Mouse (Mus musculus) gonadal fat pad, adult 2 months (tissue): ENCODE results near the gene Gng11. TPM values are rescaled to one million over a fixed set of nuclear protein-coding genes. Genes with fewer than 3 reads are reported as not detected.

Experiments used
- DNase-seq: peaks from one replicate; pipeline ENCODE4 v3.0.0-alpha.2; 2012; ENCODE audit warnings: low read depth
- polyA plus RNA-seq: library from polyadenylated mRNA; depleted of rRNA; stranded (reverse); fragments of >200 nt; gene quantifications from 2 replicates; pipeline ENCODE4 v1.2.3, GENCODE M21; 2012; rRNA removed

Gene Gng11
- 5.6 and 6.9 TPM in 2 replicates for polyA plus RNA-seq

DNA sequence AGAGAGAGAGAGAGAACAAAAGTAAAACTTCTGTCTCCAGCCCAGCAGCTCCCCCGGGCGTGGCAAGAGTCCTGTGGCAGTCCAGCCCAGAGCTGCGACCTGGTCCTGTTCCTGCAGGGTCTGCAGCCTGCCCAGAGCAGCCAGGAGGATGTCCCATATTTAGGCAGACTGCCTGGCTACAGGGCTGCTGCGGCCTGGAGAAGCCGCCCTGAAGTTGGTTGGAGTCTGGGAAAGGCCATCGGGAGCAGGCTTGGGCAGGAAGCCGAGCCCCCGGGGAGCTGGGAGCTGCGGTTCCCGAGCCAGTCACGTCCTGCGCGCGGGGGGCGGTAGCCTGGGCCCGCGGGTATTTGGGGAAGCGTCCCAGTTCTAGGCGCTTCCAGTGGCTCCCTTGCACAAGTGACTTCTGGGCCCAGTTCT, at the start of gene Gng11:
Gene Gng11, plus strand, starts transcription at position 15 of the 417 bp plus-strand sequence.
- no peak for DNase-seq

DNA sequence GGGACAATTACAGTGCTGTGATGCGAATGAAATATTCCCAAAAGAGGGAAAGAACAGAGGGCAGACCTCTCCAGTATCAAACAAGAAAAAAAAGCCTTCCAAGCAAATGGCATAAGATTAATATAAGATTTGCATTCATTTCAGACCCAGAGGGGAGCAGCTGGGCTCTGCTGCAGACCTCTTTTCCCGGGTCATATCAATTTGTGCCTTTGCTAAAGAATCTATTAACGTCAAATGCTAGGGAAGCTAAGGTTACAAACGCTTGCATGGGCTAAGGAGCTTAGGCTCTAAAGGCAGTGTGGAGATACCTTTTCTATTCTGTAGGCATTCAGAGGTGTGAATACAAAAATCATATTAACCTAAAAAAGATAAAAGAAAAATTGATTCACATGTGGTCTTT, 48.7 kb upstream of the Gng11 start:
- no peak for DNase-seq

DNA sequence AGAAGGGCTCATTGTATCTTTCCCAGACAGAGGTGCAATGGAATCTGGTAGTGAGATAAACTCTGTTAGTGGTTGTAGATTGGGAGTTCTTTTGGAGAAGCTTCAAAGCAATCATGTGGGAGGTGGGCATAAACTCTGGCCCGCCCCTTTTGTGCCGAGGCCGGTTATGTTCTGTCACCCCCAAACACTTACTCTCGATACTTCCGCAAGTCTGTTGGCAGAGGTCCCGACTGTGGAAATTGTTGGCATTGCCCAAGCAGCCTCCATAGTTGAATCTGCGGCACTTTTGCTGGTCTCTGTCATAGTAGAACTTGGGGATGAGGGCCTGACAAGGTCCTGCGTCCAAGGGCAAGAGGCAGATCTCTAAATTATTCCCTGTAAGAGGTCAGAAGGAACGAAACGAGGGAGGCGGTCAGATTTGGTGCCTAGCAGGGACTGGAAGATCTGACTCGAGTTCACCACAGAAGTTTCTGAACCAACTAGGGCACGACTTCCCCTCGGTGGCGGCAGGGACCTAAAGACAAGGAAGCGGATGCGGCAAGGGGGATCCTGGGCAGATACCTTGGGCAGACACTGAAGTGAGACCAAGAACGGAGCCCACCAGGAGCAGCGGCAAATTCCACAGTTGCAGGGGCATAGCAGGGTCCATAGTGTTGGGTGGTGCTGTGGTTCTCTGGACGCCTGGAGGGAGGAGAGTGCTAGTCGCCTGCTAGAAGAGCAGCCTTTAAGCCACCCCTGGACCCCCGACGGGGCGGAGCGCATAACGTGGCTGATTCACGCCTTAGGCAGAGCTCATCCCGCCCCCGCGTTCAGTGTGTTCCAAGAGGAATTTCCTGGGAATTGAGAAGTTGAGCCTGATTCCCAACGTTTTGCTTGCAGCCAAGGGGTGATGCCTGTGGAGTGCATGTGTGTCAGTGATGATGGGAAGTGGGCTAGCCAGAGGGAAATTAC, 35.8 kb upstream of the Gng11 start:
- DNase-seq, result no peak

DNA sequence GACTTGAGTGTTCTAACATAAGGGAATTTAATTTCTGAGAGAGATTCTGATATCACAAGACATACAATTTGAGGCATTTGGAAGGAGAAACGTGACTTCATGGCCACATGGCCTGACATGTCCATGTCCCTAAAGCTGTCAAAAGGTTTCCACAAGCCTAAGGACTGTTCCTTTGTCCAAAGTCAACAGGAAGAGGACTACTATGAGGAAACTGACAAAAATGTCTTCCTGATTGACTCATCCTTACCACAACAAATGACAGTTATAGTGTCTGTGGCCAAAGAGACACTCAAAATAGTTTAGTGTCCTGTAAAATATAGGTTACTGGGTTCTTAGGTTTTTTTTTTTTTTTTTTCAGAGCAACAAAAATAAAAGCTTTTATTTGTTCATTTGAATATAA, 30.0 kb upstream of the Gng11 start:
- no peak for DNase-seq

DNA sequence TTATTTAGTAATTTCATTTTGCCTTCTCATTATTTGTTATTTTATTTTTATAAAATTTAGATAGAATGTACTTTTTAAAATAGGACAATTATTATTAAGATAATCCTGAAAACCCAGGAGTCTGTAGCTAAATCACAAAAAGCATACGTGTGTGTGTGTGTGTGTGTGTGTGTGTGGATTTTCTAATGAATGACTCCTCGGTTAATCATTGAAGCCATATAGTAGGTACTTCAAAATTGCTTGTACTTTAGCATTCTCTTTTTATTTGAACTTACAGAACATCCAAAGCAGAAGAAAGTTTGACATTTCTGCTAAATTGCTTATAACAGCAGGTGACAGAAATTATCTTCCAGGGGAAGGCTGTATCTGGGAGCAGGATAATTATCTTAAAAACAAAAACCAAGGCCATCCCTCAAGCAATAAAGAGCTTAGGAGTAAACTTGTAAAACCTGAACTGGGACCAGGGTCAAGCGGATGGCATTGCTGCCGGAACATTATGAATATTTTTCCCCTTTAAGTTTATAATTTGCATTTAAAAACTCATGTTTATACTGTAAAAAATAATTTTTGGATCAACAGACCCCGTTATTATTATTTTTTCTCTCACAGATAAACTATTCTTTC, 20.9 kb upstream of the Gng11 start:
- no peak for DNase-seq

DNA sequence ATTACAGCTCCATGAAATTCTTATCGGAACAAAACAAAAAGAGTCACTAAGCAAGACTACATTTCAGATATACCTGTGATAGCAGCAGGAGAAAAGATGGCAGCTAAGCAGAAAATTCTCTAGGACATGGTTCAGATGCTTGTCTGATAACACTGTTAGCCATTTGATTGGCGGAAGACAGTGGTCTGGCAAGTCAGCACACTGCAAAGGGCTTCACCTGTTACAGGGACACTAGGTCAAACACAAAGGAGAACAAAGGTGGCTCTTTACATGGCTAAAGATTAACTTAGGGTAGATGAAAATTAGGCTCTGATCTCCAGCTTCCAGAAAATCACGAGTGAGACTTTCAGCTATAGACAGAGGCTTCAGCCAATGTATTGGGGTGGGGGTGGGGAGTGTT, 15.0 kb upstream of the Gng11 start, which contains the start of gene Tfpi2:
Gene Tfpi2, minus strand, starts transcription at position 170 of the 400 bp plus-strand sequence.
- no peak for DNase-seq

DNA sequence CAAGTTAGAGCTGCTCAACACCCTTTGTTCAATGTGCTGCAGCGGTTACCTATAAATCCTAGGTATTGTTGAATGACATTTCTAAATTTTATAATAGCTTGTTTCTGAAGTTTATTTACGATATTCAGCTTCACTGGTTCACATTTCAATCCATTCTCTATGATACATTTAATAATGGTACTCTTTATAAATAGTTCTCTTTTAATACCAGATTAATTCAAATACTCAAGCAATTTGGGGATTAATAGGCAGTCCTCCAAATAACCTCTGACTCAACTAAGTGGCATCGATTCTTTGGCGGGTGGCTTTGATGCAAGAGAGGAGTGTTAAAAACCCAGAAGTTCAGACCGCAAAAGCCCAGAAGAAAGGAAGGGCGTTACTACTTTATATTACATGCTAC, 10.2 kb upstream of the Gng11 start, which contains the start of gene Gngt1:
Gene Gngt1, plus strand, starts transcription at position 301 of the 400 bp plus-strand sequence.
- no peak for DNase-seq

DNA sequence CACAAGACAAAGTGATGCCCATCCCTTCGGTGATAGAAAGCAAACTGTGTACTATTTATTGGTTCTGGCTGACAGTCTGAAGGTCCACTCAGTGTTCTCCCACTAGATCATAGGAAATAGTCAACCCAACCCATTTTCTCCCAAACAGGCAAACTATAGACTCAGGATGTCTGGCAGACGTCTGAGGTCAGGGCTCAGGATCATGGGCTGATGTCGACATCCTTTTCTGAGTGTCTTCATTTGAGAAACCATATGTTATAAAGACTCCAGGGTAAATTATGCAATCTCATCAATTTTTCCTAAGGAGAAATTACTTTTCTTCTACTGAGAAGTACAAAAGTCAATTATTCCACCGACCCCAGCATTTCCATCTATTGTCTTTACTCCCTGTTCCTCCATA, 5.6 kb upstream of the Gng11 start:
- no peak for DNase-seq

DNA sequence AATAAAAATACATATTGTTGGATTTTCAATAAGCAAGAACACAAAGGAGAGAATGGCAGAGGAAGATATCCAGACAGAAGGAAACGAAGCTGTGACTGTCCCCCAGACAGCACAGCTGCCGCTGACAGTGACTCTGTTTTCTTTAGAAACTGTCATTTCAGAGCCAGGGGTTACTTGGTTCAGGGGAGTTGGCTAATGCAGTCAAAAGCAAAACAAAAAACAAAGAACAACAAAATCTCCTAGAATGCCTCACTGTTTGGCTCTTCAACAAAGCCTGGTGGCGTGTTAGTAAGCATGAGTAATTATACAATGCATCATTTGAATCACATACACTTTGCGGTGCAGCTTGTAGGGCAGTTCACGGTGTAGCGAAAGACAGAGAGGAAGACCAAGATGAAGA, 4.4 kb upstream of the Gng11 start:
- no peak for DNase-seq

DNA sequence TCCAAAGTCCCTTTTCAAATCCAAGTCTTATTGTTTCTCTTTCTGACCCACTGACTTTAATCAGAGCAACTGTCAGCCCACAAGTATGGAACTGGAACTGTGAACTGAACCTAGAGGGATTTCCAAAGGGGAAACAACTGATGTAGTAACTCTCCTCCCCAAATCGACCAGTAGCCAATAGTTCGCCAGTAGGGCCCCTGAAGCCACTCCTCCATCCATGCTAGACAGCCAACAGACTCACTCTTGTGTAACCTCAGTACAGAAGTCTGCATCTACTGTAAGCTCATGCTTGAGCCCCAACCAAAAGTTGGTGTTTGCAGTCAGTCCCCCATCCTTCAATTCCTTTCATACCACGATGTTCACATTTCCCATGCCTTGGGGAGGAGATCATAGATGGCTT, 3.0 kb upstream of the Gng11 start:
- no peak for DNase-seq

DNA sequence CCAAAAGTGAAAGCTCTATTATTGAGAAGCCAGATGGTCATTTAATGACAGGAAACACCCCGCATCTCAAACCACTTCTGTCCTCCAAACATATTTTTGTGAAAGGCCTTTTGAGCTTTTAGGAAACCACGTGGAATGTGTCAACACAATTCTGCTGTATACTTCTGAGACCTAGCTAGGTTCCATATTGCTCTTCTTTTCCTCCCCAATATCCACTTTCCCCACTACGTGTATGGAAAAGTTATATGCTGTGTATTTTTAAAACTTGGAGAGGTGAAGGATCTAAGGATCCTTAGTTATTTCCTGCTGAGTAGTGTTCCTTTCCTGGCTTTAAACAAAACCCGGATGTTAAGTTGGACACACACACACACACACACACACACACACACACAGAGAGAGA, 259 bp upstream of the Gng11 start:
- no peak for DNase-seq

DNA sequence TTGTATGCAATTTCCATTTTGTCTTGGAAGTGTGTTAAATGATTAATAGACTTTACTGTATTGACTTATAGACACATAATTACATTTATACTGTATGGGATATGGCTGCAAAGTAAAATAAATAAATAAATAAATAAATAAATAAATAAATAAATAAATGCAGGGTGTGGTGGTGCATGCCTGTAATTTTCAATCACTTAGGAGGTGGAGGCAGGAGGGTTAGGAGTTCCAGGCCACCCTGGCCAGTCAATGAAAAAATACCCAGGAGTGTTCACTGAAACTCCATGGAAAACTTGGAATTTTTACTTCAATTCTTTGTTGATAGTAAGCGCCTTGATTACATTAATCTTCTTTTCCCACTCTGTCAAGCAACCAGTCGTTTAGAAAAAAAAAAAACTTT, 1.1 kb downstream of the Gng11 start:
- DNase-seq, result no peak

DNA sequence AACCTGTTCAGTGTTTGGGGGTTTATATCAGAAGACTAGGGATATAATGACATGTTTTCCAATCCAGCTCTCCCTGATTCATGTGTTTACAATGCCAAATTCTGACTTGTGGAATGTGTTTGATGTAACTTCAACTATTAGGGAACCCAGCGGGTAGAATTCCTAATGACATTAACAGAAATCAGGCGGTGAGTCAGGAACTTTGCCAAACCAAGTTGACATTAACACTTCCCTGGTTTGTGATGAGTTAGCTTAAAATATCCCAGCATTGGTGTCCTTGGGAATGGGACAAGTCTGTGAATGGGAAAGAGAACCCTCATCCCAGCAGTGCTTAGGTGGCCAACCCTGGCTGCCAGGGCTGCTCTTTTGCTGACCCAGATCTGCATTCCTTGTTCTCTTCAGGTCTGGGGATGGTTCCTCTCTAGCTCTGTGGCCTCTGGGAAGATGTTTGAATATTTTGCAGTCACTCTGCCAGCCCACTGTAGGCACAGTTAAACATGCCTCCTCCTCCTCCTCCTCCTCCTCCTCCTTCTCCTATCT, 4.9 kb downstream of the Gng11 start:
- DNase-seq, result no peak

DNA sequence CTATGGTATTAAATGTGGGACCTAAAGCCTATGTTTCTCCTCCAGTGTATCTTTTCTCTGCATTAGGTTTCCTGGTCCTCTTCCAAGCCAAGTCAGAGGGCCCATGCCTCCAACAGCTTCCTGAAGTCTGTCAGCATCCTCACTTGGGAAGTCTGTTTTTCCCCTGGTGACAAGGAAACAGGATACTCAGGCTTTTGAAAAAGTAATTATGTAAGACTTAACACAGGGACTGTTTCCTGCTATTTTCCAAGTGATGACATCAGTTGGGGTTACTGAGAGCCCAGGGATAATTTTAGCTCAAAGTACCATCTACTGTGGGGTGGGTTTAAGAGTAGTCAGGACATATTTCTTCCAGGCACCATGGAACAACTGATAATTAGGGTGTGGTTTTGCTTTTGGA, 5.8 kb downstream of the Gng11 start:
- DNase-seq, result no peak

DNA sequence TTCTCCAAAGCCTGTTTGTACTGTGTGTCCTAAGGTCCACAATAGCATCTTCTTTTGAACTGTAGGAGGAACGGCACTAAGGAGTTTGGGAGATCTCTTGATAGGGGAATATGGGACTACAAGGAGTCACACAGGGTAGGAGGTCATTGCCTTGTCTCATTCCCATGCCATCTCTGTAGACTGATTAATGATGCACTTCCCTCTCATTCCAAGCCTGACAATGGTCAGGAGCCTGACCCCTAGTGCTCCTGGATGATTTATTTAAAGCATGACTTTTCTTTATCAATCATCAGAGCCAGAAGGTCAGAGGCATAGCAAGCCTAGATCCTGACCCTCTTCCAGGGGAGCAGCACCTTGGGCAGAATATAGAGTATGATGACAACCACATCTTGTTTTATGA, 18.9 kb downstream of the Gng11 start:
- no peak for DNase-seq

DNA sequence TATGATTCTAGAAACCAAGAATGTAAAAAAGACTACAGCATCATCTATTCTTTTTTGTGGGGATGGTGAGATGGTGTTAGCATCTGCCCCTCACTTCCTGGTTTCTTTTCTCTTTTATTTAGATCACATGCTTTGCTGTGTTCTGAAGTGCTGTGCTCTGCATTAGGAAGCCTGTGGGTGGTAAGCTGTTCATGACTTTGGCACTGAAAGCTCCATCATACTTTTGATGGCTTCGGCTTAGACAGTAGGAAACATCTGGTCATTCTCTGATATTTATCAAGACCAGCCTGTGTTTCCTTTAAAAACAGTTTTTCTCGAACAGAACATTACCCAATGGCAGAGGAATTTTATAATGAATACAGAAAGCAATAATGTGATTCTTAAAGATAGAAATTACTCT, 22.7 kb downstream of the Gng11 start:
- DNase-seq, result no peak

DNA sequence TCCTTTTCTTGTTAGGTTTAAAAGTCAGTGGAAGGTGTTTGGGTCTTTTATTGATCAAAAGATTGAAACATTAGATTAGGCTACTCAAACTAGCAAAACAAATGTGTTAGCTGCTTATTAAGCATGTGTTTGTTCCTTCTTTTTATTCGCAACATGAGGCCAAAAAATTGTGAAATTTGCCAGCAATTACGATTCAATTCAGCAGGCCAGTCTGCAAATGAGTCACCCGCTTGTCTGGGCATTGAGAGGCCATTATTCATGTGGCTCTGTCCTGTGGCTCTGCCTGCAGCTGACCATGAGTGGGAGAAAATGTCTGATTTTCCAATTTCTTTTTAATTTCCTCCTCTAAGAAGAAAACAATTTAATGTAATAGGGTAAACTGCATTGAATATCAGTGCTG, 27.3 kb downstream of the Gng11 start:
- DNase-seq, result peak; percentile 12

DNA sequence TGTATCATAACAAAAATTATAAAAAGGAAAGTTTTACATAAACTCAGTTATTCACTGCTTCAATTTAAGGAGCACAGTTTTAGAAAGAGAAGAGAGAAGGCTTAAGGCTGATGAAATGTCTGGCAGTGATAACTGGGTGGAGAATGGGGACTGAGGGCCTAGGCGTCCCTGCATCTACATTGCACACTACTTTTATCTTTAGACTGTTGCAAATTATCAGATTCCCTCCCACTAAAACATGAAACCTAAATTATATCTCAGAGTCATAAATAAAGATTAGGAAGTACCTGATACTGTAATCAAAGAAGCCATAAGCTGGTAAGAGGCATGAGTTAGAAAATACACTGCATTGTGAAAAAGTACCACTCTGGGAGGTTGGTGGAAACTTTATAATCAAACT, 38.1 kb downstream of the Gng11 start:
- DNase-seq, result no peak

DNA sequence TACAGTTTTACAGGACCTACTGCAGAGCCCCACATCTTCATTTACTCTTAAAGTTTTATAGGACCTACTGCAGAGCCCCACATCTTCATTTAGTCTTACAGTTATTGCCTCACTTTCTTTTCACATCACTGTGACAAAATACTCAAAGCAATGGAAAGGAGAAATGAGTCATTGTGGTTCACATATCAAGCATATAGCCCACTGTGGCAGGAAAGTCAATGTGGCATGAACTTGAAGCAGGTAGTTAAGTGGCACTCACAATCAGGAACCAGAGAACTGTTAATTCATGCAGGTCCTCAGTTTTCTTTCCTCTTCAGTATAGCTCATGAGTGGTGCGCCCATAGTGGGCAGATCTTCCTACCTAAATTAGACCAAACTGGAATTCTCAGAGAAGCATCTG, 43.5 kb downstream of the Gng11 start:
- no peak for DNase-seq

DNA sequence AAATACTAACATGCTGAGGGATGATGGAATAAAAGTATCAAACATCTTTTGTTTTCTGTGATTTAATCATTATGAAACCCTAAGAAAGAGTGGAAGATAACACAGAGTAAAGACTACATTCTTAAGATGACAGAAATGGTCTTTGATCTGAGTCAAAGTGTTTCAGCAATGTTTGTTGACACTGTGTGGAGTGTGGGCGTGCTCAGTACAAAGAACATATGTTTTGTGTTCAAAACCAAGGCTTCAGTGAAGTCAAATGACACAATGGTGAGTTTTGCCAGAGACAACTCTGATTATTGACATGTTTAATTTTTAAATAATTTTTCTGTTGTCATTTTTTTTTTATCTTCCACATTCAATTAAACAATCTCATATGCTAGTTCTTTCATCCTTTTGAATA, 49.1 kb downstream of the Gng11 start:
- no peak for DNase-seq

DNA sequence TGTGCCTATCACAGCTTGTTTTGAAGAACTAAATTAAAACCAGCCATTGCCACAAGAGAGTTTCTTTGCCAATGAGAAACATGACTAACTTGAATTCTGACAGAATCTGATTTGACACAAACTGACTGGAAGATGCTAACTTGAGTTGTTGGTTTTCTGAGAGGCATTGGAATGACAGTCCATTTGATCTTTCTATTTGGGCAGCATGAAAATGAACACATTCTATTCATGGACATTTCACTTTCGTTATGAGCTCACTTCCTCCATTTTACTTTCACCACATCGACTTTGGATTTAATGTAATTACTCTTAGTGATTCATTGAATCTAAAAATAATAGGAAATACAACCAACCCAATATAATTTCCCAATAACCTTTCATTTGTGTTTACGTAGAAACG, 50.7 kb downstream of the Gng11 start:
- DNase-seq, result no peak
